Mouse (Mus musculus) urinary bladder, postnatal 10 days (tissue): ENCODE data around the gene Fig4.

Source experiments
- DNase-seq: peaks from one replicate; pipeline ENCODE4 v3.0.0; 2022; ENCODE audit warnings: low spot score

Gene Fig4

GRCm38 (mm10) chr10:41302689-41303431, at the start of gene Fig4:
Gene Fig4 (minus strand): TSS chr10:41303260.
- DNase-seq = peak; percentile 44

GRCm38 (mm10) chr10:41341346-41341745, 38.3 kb upstream of the Fig4 start:
- no peak for DNase-seq

GRCm38 (mm10) chr10:41332533-41333043, 29.5 kb upstream of the Fig4 start:
- no peak for DNase-seq

- no peak for DNase-seq
Observed at GRCm38 (mm10) chr10:41315866-41316265, 12.8 kb upstream of the Fig4 start.

- no peak for DNase-seq
Observed at GRCm38 (mm10) chr10:41308205-41308604, 5.1 kb upstream of the Fig4 start.

GRCm38 (mm10) chr10:41304961-41305455, 1.9 kb upstream of the Fig4 start:
- DNase-seq = no peak

- DNase-seq = peak; percentile 38
Observed at GRCm38 (mm10) chr10:41303639-41304444, 782 bp upstream of the Fig4 start, which contains the start of gene Ak9. Gene Ak9 (plus strand): TSS chr10:41303980.

- DNase-seq = no peak
Observed at GRCm38 (mm10) chr10:41300161-41300560, 2.9 kb downstream of the Fig4 start.

- no peak for DNase-seq
Observed at GRCm38 (mm10) chr10:41295145-41295544, 7.9 kb downstream of the Fig4 start.

- no peak for DNase-seq
Observed at GRCm38 (mm10) chr10:41294734-41295133, 8.3 kb downstream of the Fig4 start.

GRCm38 (mm10) chr10:41293019-41293418, 10.0 kb downstream of the Fig4 start:
- DNase-seq = no peak

GRCm38 (mm10) chr10:41291021-41291420, 12.0 kb downstream of the Fig4 start:
- no peak for DNase-seq

- peak; percentile 33 for DNase-seq
Observed at GRCm38 (mm10) chr10:41288771-41289415, 14.2 kb downstream of the Fig4 start.

GRCm38 (mm10) chr10:41288074-41288473, 15.0 kb downstream of the Fig4 start:
- no peak for DNase-seq

- no peak for DNase-seq
Observed at GRCm38 (mm10) chr10:41287618-41288017, 15.4 kb downstream of the Fig4 start.

- DNase-seq = no peak
Observed at GRCm38 (mm10) chr10:41282086-41282485, 21.0 kb downstream of the Fig4 start.

- DNase-seq = no peak
Observed at GRCm38 (mm10) chr10:41280796-41281195, 22.3 kb downstream of the Fig4 start.

GRCm38 (mm10) chr10:41280177-41280576, 22.9 kb downstream of the Fig4 start:
- DNase-seq = no peak

GRCm38 (mm10) chr10:41278808-41279207, 24.3 kb downstream of the Fig4 start:
- no peak for DNase-seq

- no peak for DNase-seq
Observed at GRCm38 (mm10) chr10:41274871-41275270, 28.2 kb downstream of the Fig4 start.

GRCm38 (mm10) chr10:41271860-41272259, 31.2 kb downstream of the Fig4 start:
- DNase-seq = no peak

- DNase-seq = no peak
Observed at GRCm38 (mm10) chr10:41261889-41262288, 41.2 kb downstream of the Fig4 start.
